ENCODE assay signal across 31 mouse cellular contexts in genomic region chr9:112510716-112511115, GRCm38 (mm10).
"Had no signal": no experiment of that assay in that cellular context is flagged by ENCODE, and none has a peak within 500 bp of the region (broad histone marks: within the 10 kb centered on the region; RNA-seq: fewer than 3 reads in every experiment).

No protein-coding gene starts in this region.

- H3K9me3 ChIP-seq: limb, embryonic 10.5 days; limb, embryonic 12.5 days; limb, embryonic 13.5 days; limb, embryonic 15.5 days; liver, embryonic 12.5 days; liver, embryonic 13.5 days; liver, embryonic 15.5 days; lung, embryonic 15.5 days; megakaryocyte, embryonic 14.5 days; midbrain, embryonic 10.5 days; midbrain, embryonic 12.5 days; midbrain, embryonic 13.5 days; midbrain, embryonic 15.5 days had no signal

- ATAC-seq: liver, embryonic 12.5 days; liver, postnatal 0 days; lung, postnatal 0 days; midbrain, embryonic 13.5 days; midbrain, embryonic 15.5 days; midbrain, embryonic 16.5 days had no signal

- H3K27ac ChIP-seq: limb, embryonic 10.5 days; limb, embryonic 12.5 days; limb, embryonic 13.5 days; limb, embryonic 15.5 days; liver, embryonic 12.5 days; liver, embryonic 13.5 days; liver, embryonic 14.5 days; liver, embryonic 15.5 days; lung, embryonic 15.5 days; macrophage; midbrain, embryonic 10.5 days; midbrain, embryonic 12.5 days; midbrain, embryonic 13.5 days; midbrain, embryonic 15.5 days had no signal

- DNase-seq: left cerebral cortex, postnatal 4 days; liver; liver, embryonic 13.5 days; liver, postnatal 0 days; lung, adult 18-20 months; lung, adult 2 months; lung, embryonic 14.5 days; lung, postnatal 10 days; lung, postnatal 14 days; lung, postnatal 36 days; lung, postnatal 4 days; midbrain, embryonic 14.5 days had no signal

- H3K4me3 ChIP-seq: limb, embryonic 10.5 days; limb, embryonic 12.5 days; limb, embryonic 13.5 days; limb, embryonic 15.5 days; liver, embryonic 12.5 days; liver, embryonic 13.5 days; liver, embryonic 15.5 days; lung, embryonic 15.5 days; megakaryocyte, embryonic 14.5 days; midbrain, embryonic 10.5 days; midbrain, embryonic 12.5 days; midbrain, embryonic 13.5 days; midbrain, embryonic 15.5 days; myocyte had no signal

- H3K27me3 ChIP-seq: limb, embryonic 12.5 days; limb, embryonic 13.5 days; limb, embryonic 15.5 days; liver, embryonic 12.5 days; liver, embryonic 13.5 days; liver, embryonic 15.5 days; lung, embryonic 15.5 days; megakaryocyte, embryonic 14.5 days; midbrain, embryonic 12.5 days; midbrain, embryonic 13.5 days; midbrain, embryonic 15.5 days had no signal

- H3K4me1 ChIP-seq: limb, embryonic 10.5 days; limb, embryonic 12.5 days; limb, embryonic 13.5 days; limb, embryonic 15.5 days; liver, embryonic 12.5 days; liver, embryonic 13.5 days; liver, embryonic 15.5 days; lung, embryonic 15.5 days; megakaryocyte, embryonic 14.5 days; midbrain, embryonic 10.5 days; midbrain, embryonic 12.5 days; midbrain, embryonic 13.5 days; midbrain, embryonic 15.5 days had no signal

- H3K9ac ChIP-seq: limb, embryonic 12.5 days; limb, embryonic 13.5 days; limb, embryonic 15.5 days; liver, embryonic 12.5 days; liver, embryonic 13.5 days; liver, embryonic 14.5 days; liver, embryonic 15.5 days; liver, postnatal 0 days; lung, embryonic 14.5 days; lung, embryonic 15.5 days; midbrain, embryonic 12.5 days; midbrain, embryonic 13.5 days; midbrain, embryonic 15.5 days had no signal

- H3K36me3 ChIP-seq: limb, embryonic 10.5 days; limb, embryonic 12.5 days; limb, embryonic 13.5 days; limb, embryonic 15.5 days; liver, embryonic 12.5 days; liver, embryonic 13.5 days; liver, embryonic 15.5 days; lung, embryonic 15.5 days; midbrain, embryonic 10.5 days; midbrain, embryonic 12.5 days; midbrain, embryonic 13.5 days; midbrain, embryonic 15.5 days had no signal

- H3K4me2 ChIP-seq: limb, embryonic 12.5 days; limb, embryonic 13.5 days; limb, embryonic 15.5 days; liver, embryonic 11.5 days; liver, embryonic 12.5 days; liver, embryonic 13.5 days; liver, embryonic 15.5 days; lung, embryonic 14.5 days; lung, embryonic 15.5 days; midbrain, embryonic 11.5 days; midbrain, embryonic 12.5 days; midbrain, embryonic 13.5 days; midbrain, embryonic 15.5 days had no signal
